Mouse (Mus musculus) common myeloid progenitor, adult 5-6 weeks (primary cell): ENCODE results near the gene Dhx40. TPM values are rescaled to one million over a fixed set of nuclear protein-coding genes. Genes with fewer than 3 reads are reported as not detected.
"Not testable (repeated sequence)": the region's sequence is repeated elsewhere in the genome, so short reads cannot be mapped to it uniquely, and the experiment has no call there.

Experiments
- ATAC-seq: replicated peaks from 2 replicates; pipeline ENCODE4 v1.8.0; 2016; ENCODE audit warnings: low read depth, mild to moderate bottlenecking, moderate TSS enrichment, inconsistent platforms; ENCODE audit not compliant: poor library complexity, severe bottlenecking
- total RNA-seq: library from RNA; stranded (forward); fragments of 200-1000, 187-1606 nt; gene quantifications from 2 replicates; pipeline ENCODE4 v1.2.3, GENCODE M21; 2017

Dhx40 gene
- total RNA-seq, 1 experiment from 2014 or later: 24.4 TPM

GRCm38 (mm10) chr11:86757142-86757479 is 50.4 kb downstream of the Dhx40 start:
- no peak for ATAC-seq

- ATAC-seq: 0 out of 2 replicates have a peak, but pooled peaks have one; percentile 5
Measured at GRCm38 (mm10) chr11:86756156-86757141, 51.1 kb downstream of the Dhx40 start.

GRCm38 (mm10) chr11:86752404-86752803 is 55.1 kb downstream of the Dhx40 start:
- ATAC-seq: no peak

- ATAC-seq: no peak
Measured at GRCm38 (mm10) chr11:86751010-86751409, 56.5 kb downstream of the Dhx40 start.

GRCm38 (mm10) chr11:86749776-86750423 is 57.6 kb downstream of the Dhx40 start:
- peak; percentile 58 for ATAC-seq

GRCm38 (mm10) chr11:86745634-86746404 is 61.7 kb downstream of the Dhx40 start:
- ATAC-seq: no peak

- ATAC-seq: peak; percentile 93
Measured at GRCm38 (mm10) chr11:86742605-86743004, 64.9 kb downstream of the Dhx40 start.

- ATAC-seq: no peak
Measured at GRCm38 (mm10) chr11:86741505-86741904, 66.0 kb downstream of the Dhx40 start.

- no peak for ATAC-seq
Measured at GRCm38 (mm10) chr11:86739470-86739869, 68.1 kb downstream of the Dhx40 start.

GRCm38 (mm10) chr11:86738956-86739355 is 68.6 kb downstream of the Dhx40 start:
- no peak; the same call in 1 of the 2 replicates for ATAC-seq

GRCm38 (mm10) chr11:86738308-86738707 is 69.2 kb downstream of the Dhx40 start:
- ATAC-seq: not testable (repeated sequence)

- ATAC-seq: no peak
Measured at GRCm38 (mm10) chr11:86737301-86738000, 70.1 kb downstream of the Dhx40 start.

- no peak for ATAC-seq
Measured at GRCm38 (mm10) chr11:86734993-86735392, 72.6 kb downstream of the Dhx40 start.

GRCm38 (mm10) chr11:86734241-86734939 is 73.2 kb downstream of the Dhx40 start:
- ATAC-seq: no peak

GRCm38 (mm10) chr11:86731443-86731842 is 76.1 kb downstream of the Dhx40 start:
- no peak for ATAC-seq

GRCm38 (mm10) chr11:86725607-86726006 is 81.9 kb downstream of the Dhx40 start:
- ATAC-seq: no peak

GRCm38 (mm10) chr11:86724982-86725381 is 82.6 kb downstream of the Dhx40 start:
- ATAC-seq: no peak

GRCm38 (mm10) chr11:86724004-86724403 is 83.5 kb downstream of the Dhx40 start:
- ATAC-seq: no peak

GRCm38 (mm10) chr11:86719390-86719789 is 88.2 kb downstream of the Dhx40 start:
- ATAC-seq: peak; percentile 76
